Mouse (Mus musculus) E14TG2a.4 (cell line): ENCODE data around the gene Yipf2.

Experiments
- CTCF ChIP-seq: conservative IDR thresholded peaks from 2 replicates; pipeline ENCODE4 v1.5.1; 2014; ENCODE audit warnings: low read length
- POU5F1 ChIP-seq: IDR thresholded peaks from 2 replicates; pipeline ENCODE4 v1.6.1; 2014; ENCODE audit warnings: low read length, borderline replicate concordance

DNA sequence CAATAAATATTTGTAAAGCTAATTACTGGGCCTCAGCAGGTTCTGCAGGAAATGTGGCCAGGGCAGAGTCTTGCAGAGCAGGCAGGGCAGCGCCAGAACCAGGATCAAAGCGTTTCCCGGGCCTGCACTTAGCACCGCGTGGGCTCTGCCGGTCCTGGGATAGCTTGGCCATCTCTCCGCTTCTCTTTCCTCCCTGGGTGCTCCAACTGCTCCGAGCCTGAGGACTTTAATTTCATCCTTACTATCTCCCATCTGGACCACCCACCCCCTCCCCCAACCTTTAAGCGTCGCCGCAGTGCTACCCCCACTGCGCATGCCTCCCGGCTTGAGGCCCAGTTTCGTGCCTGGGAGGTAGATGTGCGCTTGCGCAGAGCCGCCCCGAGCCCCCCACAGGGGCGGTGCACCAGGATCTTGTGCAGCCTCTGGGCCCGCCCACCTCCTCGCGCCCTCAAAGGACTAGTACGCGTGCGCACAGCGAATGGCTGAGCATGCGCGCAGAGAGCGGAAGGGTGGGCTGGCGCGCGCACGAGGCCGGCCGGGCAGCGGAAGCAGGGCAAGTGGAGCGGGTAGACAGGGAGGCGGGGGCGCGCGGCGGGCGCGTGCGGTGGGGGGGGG is 23.1 kb upstream of the Yipf2 start, which contains the start of gene Smarca4:
- TF ChIP-seq CTCF: no peak
- TF ChIP-seq POU5F1: no peak
